Comparison of ENCODE assay signal across 16 mouse cellular contexts in the genomic region with DNA sequence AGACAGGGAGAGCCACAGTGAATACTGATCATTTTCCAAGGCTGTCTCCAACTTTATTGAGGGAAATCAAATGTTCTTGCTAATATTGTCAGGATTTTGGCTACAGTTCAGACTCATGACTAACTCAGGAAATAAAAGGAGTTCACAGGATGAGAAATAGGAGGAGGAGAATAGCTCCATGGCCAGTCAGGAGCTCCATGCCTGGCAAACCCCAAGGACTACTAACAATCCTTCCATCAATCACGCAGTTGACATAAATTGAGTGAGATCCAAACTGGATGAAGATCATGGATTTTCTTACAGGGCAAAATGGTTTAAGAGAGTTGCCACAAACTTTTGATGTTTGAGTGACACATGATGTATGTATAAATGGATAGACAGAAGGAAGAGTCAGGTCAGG.
DNase-seq lines count a peak whose midpoint lies in the region.
"Had no signal": no experiment of that assay in that cellular context is flagged by ENCODE, and none has a peak within 500 bp of the region (broad histone marks: within the 10 kb centered on the region; RNA-seq: fewer than 3 reads in every experiment).

No protein-coding gene starts in this region.

- DNase-seq in adrenal gland, adult (ENCODE audit: inconsistent age in 2 of 2, low spot score in 1 of 2), result peak; percentile 26 to 86
- DNase-seq in adrenal gland, adult 18-20 months (ENCODE audit: low spot score in 2 of 2), result no peak
- peak; percentile 29 for DNase-seq in adrenal gland, postnatal 14 days
- DNase-seq in adrenal gland, adult 8-10 months, result no peak
- DNase-seq in 3134 (ENCODE audit: extremely low read depth, insufficient read length, low spot score) (peak; percentile 21), NIH3T3 (ENCODE audit: low read depth) (peak; percentile 89)
- DNase-seq in retina, postnatal 1 day, result no peak
- no peak for DNase-seq in layer of hippocampus, adult 9-10 months (ENCODE audit: low spot score)
- DNase-seq: cerebellum, adult 18-20 months; cerebellum, adult 9-10 months; cerebellum, postnatal 14 days; gastrocnemius, postnatal 10 days; gastrocnemius, postnatal 36 days; heart, postnatal 10 days; heart, postnatal 36 days; kidney, adult 18-20 months had no signal

Comparison
In these comparisons a context has a peak if more than half of its experiments do, and no peak if none do; other contexts are left out.
1. DNase-seq: peak in adrenal gland, adult (2 of 2), adrenal gland, postnatal 14 days (single experiment), 3134 (single experiment) and NIH3T3 (single experiment); none in adrenal gland, adult 18-20 months (0 of 2), adrenal gland, adult 8-10 months (single experiment), retina, postnatal 1 day (single experiment) and layer of hippocampus, adult 9-10 months (single experiment).